Mouse (Mus musculus): ENCODE results near the gene Setd7. TPM values are rescaled to one million over a fixed set of nuclear protein-coding genes. Genes with fewer than 3 reads are reported as not detected.
A peak's percentile ranks its signal among the peaks of the same experiment; 100 is the strongest.

Setd7 gene
- 9.9 TPM for polyA plus RNA-seq (2012; fragmentation: generic; extraction: Trizol)
- long read RNA-seq, experiment 1, full-length matches to known transcripts, result 1 of 4 reads
- long read RNA-seq, experiment 1, partial matches to known transcripts, result 0 of 4 reads
- long read RNA-seq, experiment 1, other reads (novel, unspliced or antisense), result 3 of 4 reads
- long read RNA-seq, experiment 2, full-length matches to known transcripts, result 9 of 11 reads
- long read RNA-seq, experiment 2, partial matches to known transcripts, result 1 of 11 reads
- long read RNA-seq, experiment 2, other reads (novel, unspliced or antisense), result 1 of 11 reads

DNA sequence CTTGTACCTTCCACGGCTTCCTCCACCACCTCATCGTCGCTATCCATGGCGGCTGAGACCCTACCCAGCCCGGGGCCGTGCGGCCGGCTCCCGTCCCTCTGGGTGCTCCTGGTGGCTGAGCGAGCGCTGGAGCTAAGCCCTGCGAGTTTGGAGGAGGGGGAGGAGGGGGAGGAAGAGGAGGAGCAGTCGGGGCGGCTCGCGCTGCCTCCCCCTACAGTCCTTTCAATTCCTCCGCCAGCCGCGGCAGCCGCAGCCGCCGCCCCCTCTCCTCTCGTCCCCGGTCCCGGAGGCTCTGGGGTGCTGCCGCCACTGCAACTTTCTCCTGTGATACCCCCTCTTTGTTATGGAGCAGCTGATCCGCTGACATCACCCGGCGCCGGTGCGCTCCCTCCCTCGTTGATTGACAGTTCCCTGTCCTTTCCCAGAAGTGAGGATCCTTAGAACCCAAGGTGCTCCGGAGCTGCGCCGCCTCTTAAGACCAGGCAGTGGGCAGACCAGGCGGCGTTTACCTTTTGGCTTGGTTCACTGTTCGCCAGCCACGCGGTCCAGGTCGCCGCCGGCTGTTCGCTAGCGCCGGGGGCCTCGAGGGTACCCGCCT is at the start of gene Setd7:
TSS of gene Setd7 (minus strand) at position 369 of the 598 bp plus-strand sequence.
- Histone ChIP-seq H3K79me2 (ENCODE audit: control insufficient read depth, insufficient read depth) (peaks cover 51% of the 10 kb centered on the region), H3K79me3 (ENCODE audit: low read depth) (peaks cover 25% of the 10 kb centered on the region), H3K36me3 (ENCODE audit: control insufficient read depth, insufficient read depth) (peaks cover 6% of the 10 kb centered on the region), H3K4me3 (ENCODE audit: insufficient read depth, poor library complexity, severe bottlenecking) (peak within 1 kb of the TSS; percentile 59), H3K27me3 (ENCODE audit: control insufficient read depth, insufficient read depth, insufficient read length) (no peaks in the 10 kb centered on the region), H3ac (ENCODE audit: control insufficient read depth, insufficient read length, low read depth) (peak within 1 kb of the TSS; percentile 74)
- TF ChIP-seq MAX (IDR thresholded peaks at IDR 0.05) (no peak), USF1 (IDR thresholded peaks at IDR 0.05; ENCODE audit: low read depth) (no peak)

DNA sequence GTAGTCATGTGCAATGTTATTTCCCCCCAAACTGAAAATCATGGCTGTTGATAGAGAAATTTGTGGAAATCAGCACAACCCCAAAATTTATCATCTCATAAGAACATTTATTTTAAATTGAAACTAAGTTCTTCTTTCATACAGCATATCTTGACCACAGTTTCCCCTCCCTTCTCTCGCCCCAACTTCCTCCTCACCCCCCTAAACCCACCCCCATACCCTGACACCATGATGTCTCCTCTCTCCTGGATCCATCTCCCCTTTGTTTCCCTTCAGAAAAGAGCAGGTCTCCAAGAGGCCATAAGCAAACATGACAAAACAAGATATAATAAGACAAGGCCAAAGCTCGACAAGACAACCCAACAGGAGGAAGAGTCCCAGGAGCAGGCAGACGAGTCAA is 43.8 kb upstream of the Setd7 start:
- Histone ChIP-seq H3K79me2 (ENCODE audit: control insufficient read depth, insufficient read depth) (no peaks in the 10 kb centered on the region), H3K79me3 (ENCODE audit: low read depth) (no peaks in the 10 kb centered on the region), H3K27me3 (ENCODE audit: control insufficient read depth, insufficient read depth, insufficient read length) (no peaks in the 10 kb centered on the region), H3K36me3 (ENCODE audit: control insufficient read depth, insufficient read depth) (no peaks in the 10 kb centered on the region), H3K4me3 (ENCODE audit: insufficient read depth, poor library complexity, severe bottlenecking) (no peak overlapping the region), H3ac (ENCODE audit: control insufficient read depth, insufficient read length, low read depth) (no peak overlapping the region)
- TF ChIP-seq MYOD1 (IDR thresholded peaks at IDR 0.05; ENCODE audit: control insufficient read depth, insufficient read length, low read depth) (no peak), USF1 (IDR thresholded peaks at IDR 0.05; ENCODE audit: low read depth) (no peak), FOSL1 (IDR thresholded peaks at IDR 0.05; ENCODE audit: insufficient read depth, low read length, poor library complexity, severe bottlenecking) (no peak), CEBPB (IDR thresholded peaks at IDR 0.05; ENCODE audit: low read depth) (no peak)

DNA sequence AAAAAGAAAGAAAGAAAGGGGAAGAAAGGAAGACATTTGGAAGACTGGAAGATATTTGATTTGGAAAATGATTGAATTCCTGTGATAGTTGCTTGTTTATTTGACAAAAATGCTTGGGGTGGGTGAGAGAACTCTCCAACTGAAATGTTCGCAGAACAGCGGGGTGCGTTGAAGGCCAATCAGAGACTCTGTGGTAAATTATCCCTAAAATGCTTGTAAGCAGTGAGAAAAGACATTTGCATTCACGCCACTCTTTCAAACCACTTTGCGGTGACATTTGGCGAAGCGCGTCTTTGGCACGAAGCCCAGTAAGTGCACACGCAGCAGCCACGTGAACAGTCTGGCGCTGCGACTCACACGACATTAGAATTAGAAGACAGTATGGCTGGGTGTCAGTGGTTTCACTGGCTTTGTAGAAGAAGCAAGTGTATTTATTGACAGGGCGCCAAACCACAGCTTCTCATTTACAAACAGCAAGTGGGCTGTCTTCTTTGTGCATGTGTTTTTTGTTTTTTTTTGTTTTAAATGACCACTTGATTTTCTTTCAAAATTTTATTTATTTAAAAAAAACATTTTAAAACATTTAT is 43.1 kb upstream of the Setd7 start:
- Histone ChIP-seq H3K36me3 (ENCODE audit: control insufficient read depth, insufficient read depth) (no peaks in the 10 kb centered on the region), H3ac (ENCODE audit: control insufficient read depth, insufficient read length, low read depth) (no peak overlapping the region), H3K79me3 (ENCODE audit: low read depth) (no peaks in the 10 kb centered on the region), H3K79me2 (ENCODE audit: control insufficient read depth, insufficient read depth) (no peaks in the 10 kb centered on the region), H3K4me3 (ENCODE audit: insufficient read depth, poor library complexity, severe bottlenecking) (no peak overlapping the region), H3K27me3 (ENCODE audit: control insufficient read depth, insufficient read depth, insufficient read length) (no peaks in the 10 kb centered on the region)
- TF ChIP-seq FOSL1 (IDR thresholded peaks at IDR 0.05; ENCODE audit: insufficient read depth, low read length, poor library complexity, severe bottlenecking), result no peak
- peak; percentile 19 for TF ChIP-seq USF1 (IDR thresholded peaks at IDR 0.05; ENCODE audit: low read depth)

DNA sequence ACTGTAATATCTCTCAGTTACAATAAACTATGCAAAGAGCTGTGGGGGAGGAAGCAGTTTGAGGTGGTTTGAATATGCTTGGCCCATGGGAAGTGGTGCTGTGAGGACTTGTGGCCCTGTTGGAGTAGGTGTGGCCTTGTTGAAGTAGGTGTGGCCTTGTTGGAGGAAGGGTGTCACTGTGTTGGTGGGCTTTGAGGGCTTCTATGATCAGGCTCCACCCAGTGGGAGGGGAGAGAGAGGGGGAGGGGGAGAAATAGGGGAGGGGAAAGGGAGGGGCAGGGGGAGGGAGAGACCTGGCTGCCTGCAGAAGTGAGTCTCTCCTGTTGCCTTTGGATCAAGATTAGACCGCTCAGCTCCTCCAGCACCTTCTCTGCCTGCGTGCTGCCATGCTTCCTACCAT is 40.8 kb upstream of the Setd7 start:
- Histone ChIP-seq H3K79me2 (ENCODE audit: control insufficient read depth, insufficient read depth) (no peaks in the 10 kb centered on the region), H3ac (ENCODE audit: control insufficient read depth, insufficient read length, low read depth) (no peak overlapping the region), H3K4me3 (ENCODE audit: insufficient read depth, poor library complexity, severe bottlenecking) (no peak overlapping the region), H3K79me3 (ENCODE audit: low read depth) (no peaks in the 10 kb centered on the region), H3K27me3 (ENCODE audit: control insufficient read depth, insufficient read depth, insufficient read length) (no peaks in the 10 kb centered on the region), H3K36me3 (ENCODE audit: control insufficient read depth, insufficient read depth) (no peaks in the 10 kb centered on the region)
- TF ChIP-seq CTCF (IDR thresholded peaks at IDR 0.05; ENCODE audit: control insufficient read depth, insufficient read depth, insufficient read length) (no peak), FOSL1 (IDR thresholded peaks at IDR 0.05; ENCODE audit: insufficient read depth, low read length, poor library complexity, severe bottlenecking) (no peak), MYOG (IDR thresholded peaks at IDR 0.05; ENCODE audit: control insufficient read depth, extremely low read depth, insufficient read length) (no peak), USF1 (IDR thresholded peaks at IDR 0.05; ENCODE audit: low read depth) (no peak), CEBPB (IDR thresholded peaks at IDR 0.05; ENCODE audit: low read depth) (no peak), MAX (IDR thresholded peaks at IDR 0.05) (no peak)

GRCm38 (mm10) chr3:51600728-51601127 is 40.0 kb upstream of the Setd7 start:
- Histone ChIP-seq H3K36me3 (ENCODE audit: control insufficient read depth, insufficient read depth) (no peaks in the 10 kb centered on the region), H3K27me3 (ENCODE audit: control insufficient read depth, insufficient read depth, insufficient read length) (no peaks in the 10 kb centered on the region), H3K4me3 (ENCODE audit: insufficient read depth, poor library complexity, severe bottlenecking) (no peak overlapping the region), H3ac (ENCODE audit: control insufficient read depth, insufficient read length, low read depth) (no peak overlapping the region), H3K79me3 (ENCODE audit: low read depth) (no peaks in the 10 kb centered on the region), H3K79me2 (ENCODE audit: control insufficient read depth, insufficient read depth) (no peaks in the 10 kb centered on the region)
- no peak for TF ChIP-seq MAX (IDR thresholded peaks at IDR 0.05)
- TF ChIP-seq MYOD1 (IDR thresholded peaks at IDR 0.05; ENCODE audit: control insufficient read depth, insufficient read length, low read depth), result peak; percentile 63
- TF ChIP-seq MYOG (IDR thresholded peaks at IDR 0.05; ENCODE audit: control insufficient read depth, extremely low read depth, insufficient read length), result no peak

- no peak for TF ChIP-seq CTCF (IDR thresholded peaks at IDR 0.05; ENCODE audit: control insufficient read depth, insufficient read depth, insufficient read length)
- no peak for TF ChIP-seq MAX (IDR thresholded peaks at IDR 0.05)
- TF ChIP-seq FOSL1 (IDR thresholded peaks at IDR 0.05; ENCODE audit: insufficient read depth, low read length, poor library complexity, severe bottlenecking), result no peak
- TF ChIP-seq USF1 (IDR thresholded peaks at IDR 0.05; ENCODE audit: low read depth), result no peak
- no peak for TF ChIP-seq MYOD1 (IDR thresholded peaks at IDR 0.05; ENCODE audit: control insufficient read depth, insufficient read length, low read depth)
- no peak for TF ChIP-seq CEBPB (IDR thresholded peaks at IDR 0.05; ENCODE audit: low read depth)
- no peak for TF ChIP-seq MYOG (IDR thresholded peaks at IDR 0.05; ENCODE audit: control insufficient read depth, extremely low read depth, insufficient read length)
- no peaks in the 10 kb centered on the region for H3K27me3 ChIP-seq (ENCODE audit: control insufficient read depth, insufficient read depth, insufficient read length)
- no peak overlapping the region for H3ac ChIP-seq (ENCODE audit: control insufficient read depth, insufficient read length, low read depth)
- H3K4me3 ChIP-seq (ENCODE audit: insufficient read depth, poor library complexity, severe bottlenecking), result no peak overlapping the region
- no peaks in the 10 kb centered on the region for H3K79me3 ChIP-seq (ENCODE audit: low read depth)
- no peaks in the 10 kb centered on the region for H3K79me2 ChIP-seq (ENCODE audit: control insufficient read depth, insufficient read depth)
- H3K36me3 ChIP-seq (ENCODE audit: control insufficient read depth, insufficient read depth), result no peaks in the 10 kb centered on the region
Observed at GRCm38 (mm10) chr3:51599057-51599630, 38.5 kb upstream of the Setd7 start.
